Mouse (Mus musculus) spleen, postnatal 10 days (tissue): ENCODE results near the gene Ppox.
A peak's percentile ranks its signal among the peaks of the same experiment; 100 is the strongest.
"Not testable (repeated sequence)": the region's sequence is repeated elsewhere in the genome, so short reads cannot be mapped to it uniquely, and the experiment has no call there.

ENCODE experiments used
- DNase-seq, 2 experiments: peaks; one replicate each; pipeline ENCODE4 v3.0.0; 2021 to 2022; ENCODE audit warnings: low spot score in 2 of 2

Ppox gene

GRCm38 (mm10) chr1:171245353-171245752, 35.6 kb downstream of the Ppox start:
- DNase-seq, result no peak

- not testable (repeated sequence) for DNase-seq
Observed at GRCm38 (mm10) chr1:171241952-171242351, 39.0 kb downstream of the Ppox start.

- DNase-seq, result no peak
Observed at GRCm38 (mm10) chr1:171240911-171241310, 40.1 kb downstream of the Ppox start.

DNA sequence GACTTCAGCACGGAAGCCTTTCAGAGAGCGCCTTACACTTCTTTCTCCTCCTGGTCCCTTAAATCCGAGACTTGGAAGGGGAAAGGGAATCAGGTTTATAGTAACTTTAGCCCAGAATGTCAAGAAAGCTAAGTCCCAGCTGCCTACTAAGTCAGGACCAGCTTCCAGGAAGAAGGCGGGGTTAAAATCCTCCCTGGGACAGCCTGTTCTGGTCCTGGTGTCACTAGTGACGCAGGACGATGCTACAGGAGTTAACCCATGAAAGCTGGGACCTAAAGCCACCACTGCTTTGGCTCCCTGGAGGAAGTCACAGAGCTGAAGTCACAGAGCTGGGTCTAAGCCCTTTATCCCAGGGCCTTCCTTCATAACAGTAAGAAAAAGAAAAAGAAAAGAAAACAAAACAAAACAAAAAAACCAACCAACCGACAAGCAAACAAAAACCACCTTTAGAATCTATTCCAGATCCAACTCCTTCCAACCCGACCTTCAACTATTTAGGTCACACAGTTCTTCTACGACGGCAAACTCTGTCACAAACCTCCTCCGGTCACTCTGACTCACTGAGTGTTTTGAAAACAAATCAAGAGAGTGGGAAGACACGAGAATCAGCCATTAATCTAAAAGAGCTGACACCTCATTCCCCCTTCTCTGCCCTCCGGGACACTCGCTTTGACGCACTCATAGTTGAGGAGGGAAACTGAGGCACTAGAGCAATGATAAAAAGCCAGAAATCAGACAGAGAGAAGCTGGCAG, 40.8 kb downstream of the Ppox start:
- DNase-seq, result no peak

DNA sequence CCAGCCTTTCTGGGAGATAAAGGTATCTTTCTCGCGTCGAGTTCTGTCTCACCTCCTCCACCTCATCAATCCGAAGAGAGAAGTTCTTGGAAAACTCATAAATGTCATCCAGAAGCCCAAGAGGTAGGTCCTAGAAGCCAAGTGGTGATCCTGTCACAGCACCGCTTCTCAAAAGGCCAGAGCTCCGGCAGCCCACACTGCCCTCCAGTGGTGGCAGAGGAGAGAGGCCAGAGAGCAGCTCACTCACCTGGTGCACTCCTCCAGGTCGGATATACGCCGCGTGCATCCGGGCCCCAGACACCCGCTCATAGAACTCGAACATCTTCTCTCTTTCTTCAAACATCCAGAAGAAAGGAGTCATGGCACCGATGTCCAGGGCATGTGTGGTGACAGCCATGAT, 42.5 kb downstream of the Ppox start:
- peak; percentile 43 to 75 for DNase-seq

- DNase-seq, result no peak
Observed at GRCm38 (mm10) chr1:171237438-171237837, 43.5 kb downstream of the Ppox start.

DNA sequence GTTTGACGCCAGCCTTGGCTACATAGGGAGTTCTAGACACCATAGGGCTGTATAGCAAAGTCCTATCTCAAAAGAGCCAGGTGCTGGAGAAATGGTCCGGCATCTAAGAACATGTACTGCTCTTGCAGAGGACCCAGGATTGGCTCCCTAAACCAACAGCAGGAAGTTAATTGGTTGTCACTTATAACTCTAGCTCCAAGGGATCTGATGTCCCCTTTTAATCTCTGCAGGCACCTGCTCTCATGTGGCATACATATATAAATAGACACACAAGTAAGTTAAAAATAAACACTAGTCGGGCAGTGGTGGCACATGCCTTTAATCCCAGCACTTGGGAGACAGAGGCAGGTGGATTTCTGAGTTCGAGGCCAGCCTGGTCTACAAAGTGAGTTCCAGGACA, 45.2 kb downstream of the Ppox start:
- DNase-seq, result no peak

DNA sequence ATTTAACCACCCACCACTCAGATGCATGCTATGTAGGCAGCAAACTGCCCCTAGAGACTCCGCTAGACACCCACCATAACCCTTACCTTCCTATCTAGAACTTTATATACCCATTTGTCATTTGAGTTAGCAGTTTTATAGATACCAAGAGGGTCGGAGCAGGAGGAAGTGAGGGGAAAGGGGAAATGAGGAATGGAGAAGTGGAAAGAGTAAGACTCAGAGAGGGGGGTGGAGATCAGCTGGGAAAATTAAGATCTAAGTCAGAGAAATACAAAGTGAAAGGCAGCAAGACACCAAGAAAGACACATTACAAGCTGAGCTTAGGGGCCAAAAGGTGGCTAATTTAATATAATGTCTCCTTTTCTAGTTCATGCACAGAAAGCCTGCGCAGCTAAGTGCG, 46.4 kb downstream of the Ppox start:
- no peak for DNase-seq

DNA sequence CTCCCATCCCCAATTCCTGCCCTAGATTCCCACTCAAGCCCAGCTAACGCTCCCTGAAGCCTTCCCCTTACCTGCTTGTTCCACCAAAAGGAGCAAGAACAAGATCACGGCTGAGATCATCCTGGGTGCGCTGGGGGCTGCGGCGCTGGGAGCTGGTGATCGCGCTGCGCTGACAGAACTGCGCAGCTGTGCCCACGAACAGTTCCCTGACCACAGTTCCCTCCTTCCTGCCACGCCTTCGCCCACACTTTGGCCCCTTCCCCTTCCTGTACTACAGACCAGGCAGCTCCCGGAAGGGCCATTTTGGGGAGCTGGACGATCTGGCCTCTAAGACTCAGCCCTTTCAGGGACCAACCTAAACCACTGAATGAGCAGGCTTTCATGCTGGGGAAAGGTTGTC, 46.9 kb downstream of the Ppox start, which contains the start of gene Fcer1g:
Fcer1g (minus strand) TSS at position 240 of the 400 bp plus-strand sequence.
- DNase-seq, result peak in 1 of 2 experiments; percentile 43

- DNase-seq, result no peak
Observed at GRCm38 (mm10) chr1:171232800-171233730, 47.9 kb downstream of the Ppox start.

- DNase-seq, result no peak
Observed at GRCm38 (mm10) chr1:171232348-171232747, 48.6 kb downstream of the Ppox start.

DNA sequence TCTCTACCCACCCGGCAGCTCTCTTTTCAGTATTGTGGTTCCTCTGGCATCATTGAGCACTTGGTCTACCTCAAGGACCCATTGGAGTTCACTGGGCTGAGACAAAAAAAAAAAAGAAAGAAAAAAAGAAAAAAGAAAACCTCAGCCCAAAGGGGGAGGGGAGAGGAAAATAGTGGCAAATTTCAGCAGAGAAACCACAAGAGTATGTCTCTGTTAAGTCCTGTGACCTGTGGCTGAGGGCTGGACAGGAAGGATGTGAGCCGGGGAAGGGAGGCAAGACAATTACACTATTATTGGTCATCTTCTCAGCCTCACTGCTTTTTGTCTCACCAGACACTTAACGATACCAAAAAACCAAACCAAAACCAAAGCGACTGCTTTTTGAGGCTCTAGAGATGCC, 49.1 kb downstream of the Ppox start:
- DNase-seq, result no peak

DNA sequence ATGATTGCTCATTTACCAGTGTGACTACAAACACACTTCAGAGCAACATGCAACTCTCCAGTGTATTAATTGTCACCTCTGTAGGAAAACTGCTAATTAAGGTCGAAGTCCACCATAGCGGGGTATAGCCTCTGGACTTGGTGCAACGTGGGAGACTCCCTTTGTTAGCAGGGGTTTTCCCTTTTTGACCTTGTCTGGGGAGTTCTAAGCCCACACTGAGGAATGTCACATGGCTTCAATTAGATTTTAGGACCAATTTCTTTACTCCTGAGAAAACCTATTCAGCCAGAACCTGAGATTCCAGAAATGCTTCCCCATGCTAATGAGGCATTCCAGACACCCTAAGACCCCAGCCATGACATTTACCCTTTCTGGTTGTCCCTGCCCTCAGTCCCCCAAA, 50.8 kb downstream of the Ppox start:
- DNase-seq, result no peak

DNA sequence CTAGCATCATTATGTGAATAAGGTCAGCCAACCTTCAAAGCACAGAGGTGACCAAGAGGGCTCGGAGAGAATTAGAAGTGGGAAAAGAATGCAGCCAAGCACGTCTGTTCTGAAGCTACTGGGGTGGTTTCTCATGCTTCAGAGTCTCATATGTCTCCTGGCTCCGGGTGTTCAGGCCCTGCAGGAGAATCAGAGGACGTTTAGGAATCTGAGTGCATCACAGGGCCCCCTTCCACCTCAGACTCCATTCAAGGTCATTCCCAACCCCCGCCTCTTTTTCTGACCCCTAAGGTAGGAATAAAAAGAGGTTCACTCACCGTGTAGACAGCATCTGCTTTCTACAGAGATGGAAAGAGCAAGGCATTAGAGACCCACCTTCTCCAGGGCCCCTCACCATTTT, 51.2 kb downstream of the Ppox start:
- no peak for DNase-seq

GRCm38 (mm10) chr1:171227879-171228278, 53.1 kb downstream of the Ppox start:
- DNase-seq, result no peak

DNA sequence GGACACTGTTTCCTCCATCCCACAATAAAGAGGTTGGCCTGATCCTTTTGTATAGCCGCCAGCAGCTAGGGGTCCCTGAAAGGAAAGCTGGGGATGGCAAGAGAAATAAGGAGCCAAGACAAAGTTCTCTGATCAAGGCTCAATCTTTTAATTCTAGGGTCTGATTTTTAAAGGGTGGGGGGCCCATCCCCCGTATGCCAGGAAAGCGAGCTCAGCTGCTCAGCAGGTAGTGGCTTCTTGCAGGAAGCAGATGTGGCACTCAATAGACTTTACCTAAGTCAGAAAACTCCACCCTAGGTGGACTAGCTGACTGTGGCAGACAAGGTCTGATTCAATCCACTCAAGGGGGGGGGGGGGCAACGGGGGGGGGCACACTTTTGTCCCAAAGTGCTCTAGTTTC, 54.2 kb downstream of the Ppox start:
- no peak for DNase-seq
